Mouse (Mus musculus): ENCODE data around the gene Rnf43.

Rnf43 gene

DNA sequence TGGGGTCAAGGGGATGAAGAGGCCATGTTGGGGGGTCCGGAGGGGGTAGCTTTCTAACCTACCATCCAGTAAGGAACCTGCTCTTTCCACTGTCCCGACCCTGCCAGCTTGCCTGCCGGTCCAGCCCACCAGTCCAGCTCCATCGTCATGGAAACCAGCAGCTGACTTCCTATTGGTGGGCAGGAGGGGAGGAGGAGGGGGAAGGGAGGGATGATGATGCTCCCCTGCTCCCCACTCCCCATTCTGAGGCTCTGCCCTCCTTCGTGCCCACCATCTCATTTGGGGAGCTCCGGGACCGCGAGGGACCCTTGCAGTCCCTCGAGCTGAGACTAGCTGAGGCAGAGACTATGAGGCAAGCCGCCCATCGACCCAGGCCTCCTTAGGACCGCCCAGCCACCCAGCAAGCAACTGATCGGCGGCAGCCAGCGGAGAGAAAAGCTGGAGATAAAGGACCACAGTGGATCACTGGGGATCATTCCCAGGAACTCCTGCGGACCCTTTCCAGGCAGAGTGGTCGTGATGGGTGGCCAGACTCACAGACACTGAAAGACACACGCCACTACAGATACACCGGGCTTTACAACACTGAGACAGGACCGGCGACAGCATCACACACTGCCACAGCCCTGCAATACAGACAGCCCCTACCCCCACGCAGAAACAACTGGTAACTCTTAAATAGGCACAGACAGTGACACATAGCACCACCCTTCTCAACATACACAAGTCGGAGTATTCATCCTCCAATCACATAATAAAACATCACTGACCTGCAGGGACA is 98.0 kb downstream of the Rnf43 start, which contains the start of gene Tspoap1:
TSS of gene Tspoap1 (plus strand) at position 241 of the 781 bp plus-strand sequence.
- DNase-seq (ENCODE audit: low spot score): peak; percentile 79

DNA sequence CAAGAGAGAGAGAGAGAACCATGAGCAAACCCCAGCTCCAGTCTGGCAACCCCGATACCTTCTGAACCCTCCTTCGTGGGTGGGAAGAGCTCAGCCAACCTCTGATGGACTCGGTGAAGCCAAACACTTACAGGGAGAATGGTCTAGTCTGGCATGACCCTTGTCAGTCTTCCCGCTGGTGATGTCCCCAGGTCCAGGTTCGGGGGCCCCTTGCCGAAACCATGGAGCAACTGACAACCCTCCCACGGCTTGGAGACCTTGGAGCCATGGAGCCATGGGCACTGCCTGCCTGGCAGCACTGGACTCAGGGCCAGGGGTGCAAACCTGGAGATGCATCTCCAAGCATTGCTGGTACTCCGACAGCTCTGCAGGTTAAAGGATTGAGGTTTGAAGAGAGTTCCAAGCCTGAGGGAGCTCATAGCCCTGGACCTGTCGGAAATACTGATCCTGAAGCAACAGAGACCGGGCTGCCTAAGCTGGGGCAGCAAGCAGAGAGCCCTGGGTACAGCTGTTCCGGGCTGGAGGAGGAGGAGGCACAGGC is 98.7 kb downstream of the Rnf43 start:
- peak; percentile 36 for DNase-seq (ENCODE audit: low spot score)

GRCm38 (mm10) chr11:87761806-87762701 is 99.5 kb downstream of the Rnf43 start:
- no peak for DNase-seq (ENCODE audit: low spot score)

- no peak for DNase-seq (ENCODE audit: low spot score)
Observed at GRCm38 (mm10) chr11:87762702-87763385, 100.3 kb downstream of the Rnf43 start.

DNA sequence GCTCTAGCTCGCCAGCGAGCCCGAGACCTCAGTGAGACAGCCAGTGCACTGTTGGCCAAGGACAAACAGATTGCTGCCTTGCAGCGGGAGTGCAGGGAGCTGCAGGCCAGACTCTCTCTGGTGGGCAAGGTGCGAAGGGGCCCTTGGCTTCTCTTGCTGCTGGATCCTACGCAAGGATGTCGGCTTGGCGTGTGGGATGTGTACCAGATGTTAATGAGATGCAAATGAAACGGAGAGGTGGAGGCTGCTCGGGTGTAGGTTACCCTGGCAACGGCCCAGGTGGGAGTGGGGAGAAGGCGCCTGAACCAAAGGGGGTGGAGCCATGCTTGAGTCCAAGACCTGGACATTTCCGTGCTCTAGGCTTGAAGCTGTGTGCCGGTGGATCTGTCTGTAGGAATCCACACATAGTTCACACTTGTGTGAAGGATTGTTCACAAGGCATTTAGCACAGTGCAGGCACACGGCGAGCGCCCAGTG is 101.0 kb downstream of the Rnf43 start:
- DNase-seq (ENCODE audit: low spot score): peak; percentile 70

DNA sequence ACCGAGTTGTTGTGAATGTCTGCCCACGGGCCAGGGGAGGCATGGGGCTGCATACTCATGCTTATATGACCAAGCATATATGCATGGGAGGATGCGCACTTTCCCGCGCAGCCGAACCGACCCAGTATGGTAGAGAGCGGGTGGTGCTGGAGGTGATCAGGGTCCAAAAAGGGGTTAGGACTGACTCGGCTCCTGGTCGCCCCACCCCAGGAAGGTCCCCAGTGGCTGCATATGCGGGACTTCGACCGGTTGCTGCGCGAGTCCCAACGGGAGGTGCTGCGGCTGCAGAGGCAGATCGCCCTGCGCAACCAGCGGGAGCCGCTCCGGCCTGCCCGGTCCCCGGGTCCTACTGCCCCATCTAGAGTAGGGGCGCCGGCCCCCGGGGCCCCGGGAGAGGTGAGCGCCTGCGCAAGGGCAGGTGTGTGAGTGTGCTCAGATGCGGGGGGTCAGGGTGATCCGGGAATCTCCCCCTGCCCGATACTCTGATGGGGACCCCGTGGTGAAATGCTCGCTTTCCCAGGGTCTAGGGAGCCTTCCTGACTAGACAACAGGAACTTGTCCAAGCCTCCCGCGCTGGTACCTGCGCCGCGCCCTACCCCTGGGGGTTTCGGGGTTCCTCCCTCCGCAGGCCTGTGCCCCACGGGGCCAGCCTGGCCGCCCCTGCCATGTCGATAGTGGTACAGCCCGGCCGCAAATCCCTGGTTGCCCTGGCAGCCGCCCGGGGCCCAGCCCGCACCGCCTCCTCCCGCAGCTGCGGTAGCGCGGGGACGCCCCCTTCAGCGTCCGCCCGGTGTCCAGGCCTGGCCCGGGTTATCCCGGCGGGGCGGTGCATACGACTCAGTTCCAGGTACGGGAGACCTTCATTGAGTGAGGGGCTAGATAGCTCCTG is 101.7 kb downstream of the Rnf43 start:
- DNase-seq (ENCODE audit: low spot score): peak; percentile 43

- no peak for DNase-seq (ENCODE audit: low spot score)
Observed at GRCm38 (mm10) chr11:87768745-87769144, 106.2 kb downstream of the Rnf43 start.

DNA sequence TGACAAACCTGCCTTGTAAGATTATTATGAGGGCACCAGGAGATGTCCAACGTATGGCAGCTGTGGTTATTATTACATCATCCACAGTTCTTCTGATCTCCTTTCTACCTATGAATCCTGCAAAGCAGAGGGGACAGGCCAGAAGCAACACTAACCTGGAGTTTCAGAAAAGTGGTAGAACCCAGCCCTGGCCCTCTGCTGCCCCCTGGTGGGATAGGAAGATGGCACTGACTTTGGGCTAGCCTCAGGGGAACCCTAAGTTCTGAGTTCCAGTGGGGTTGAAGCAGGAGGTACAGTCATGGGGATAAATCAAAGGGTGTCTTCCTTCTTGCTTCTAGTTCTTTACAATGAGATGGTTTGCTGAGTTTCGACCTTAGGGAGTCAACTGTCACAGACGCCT is 108.5 kb downstream of the Rnf43 start:
- peak; percentile 78 for DNase-seq (ENCODE audit: low spot score)

- DNase-seq (ENCODE audit: low spot score): no peak
Observed at GRCm38 (mm10) chr11:87772354-87772753, 109.8 kb downstream of the Rnf43 start.

- peak; percentile 62 for DNase-seq (ENCODE audit: low spot score)
Observed at GRCm38 (mm10) chr11:87778100-87778765, 115.7 kb downstream of the Rnf43 start.

GRCm38 (mm10) chr11:87778915-87779314 is 116.4 kb downstream of the Rnf43 start:
- DNase-seq (ENCODE audit: low spot score): no peak

DNA sequence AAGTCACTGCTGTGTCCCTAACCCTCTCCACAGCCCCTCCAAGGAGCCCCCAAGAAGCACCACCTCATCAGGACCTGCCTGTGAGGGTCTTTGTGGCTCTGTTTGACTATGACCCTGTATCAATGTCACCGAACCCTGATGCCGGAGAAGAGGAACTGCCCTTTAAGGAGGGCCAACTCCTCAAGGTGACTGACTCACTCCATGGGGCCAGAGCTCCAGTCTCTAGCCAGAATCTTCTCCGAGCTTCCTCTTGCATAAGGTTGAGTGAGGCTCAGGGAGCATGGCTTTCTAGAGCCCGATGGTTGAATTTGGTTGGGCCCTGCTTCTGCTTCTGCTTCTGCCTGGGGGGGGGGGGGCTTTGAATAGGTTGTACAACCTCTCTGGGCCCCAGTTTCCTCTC is 116.9 kb downstream of the Rnf43 start:
- DNase-seq (ENCODE audit: low spot score): no peak

DNA sequence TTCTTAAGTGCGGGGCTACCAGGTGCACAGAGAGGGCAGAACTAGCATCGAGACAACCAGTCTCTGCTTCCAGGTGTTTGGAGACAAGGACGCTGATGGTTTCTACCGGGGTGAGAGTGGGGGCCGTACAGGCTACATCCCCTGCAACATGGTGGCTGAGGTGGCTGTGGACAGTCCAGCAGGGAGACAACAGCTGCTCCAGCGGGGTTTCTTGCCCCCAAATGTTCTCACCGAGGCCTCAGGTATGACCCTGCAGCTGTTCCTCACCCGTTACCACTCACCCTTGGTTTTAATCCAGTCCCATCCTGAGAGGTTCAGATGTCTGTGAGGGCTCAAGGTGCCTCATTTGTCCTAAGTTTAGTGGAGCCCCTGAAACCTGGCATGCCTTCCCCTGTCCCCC is 117.6 kb downstream of the Rnf43 start:
- no peak for DNase-seq (ENCODE audit: low spot score)

All from layer of hippocampus, adult 11-12 months (tissue).